Mouse (Mus musculus): ENCODE data around the gene Zfp788. TPM values are rescaled to one million over a fixed set of nuclear protein-coding genes. Genes with fewer than 3 reads are reported as not detected.
A peak's percentile ranks its signal among the peaks of the same experiment; 100 is the strongest.
"Not testable (repeated sequence)": the region's sequence is repeated elsewhere in the genome, so short reads cannot be mapped to it uniquely, and the experiment has no call there.

Zfp788 gene
- 12.2 and 12.6 TPM in 2 replicates for polyA plus RNA-seq (2014; fragmentation: Nextera tagmentation; extraction: Ambion mirVana)

- peaks cover 20% of the 10 kb centered on the region; the same call in 1 of the 2 replicates for H3K36me3 ChIP-seq (ENCODE audit: insufficient read depth)
- peak within 1 kb of the TSS; percentile 60 for H3K4me3 ChIP-seq (ENCODE audit: low read depth, low read length)
- no peaks in the 10 kb centered on the region for H3K4me1 ChIP-seq (ENCODE audit: insufficient read depth)
- peak; percentile 73 for TF ChIP-seq CTCF (IDR thresholded peaks at IDR 0.05; ENCODE audit: low read depth)
- no peaks in the 10 kb centered on the region for H3K27me3 ChIP-seq (ENCODE audit: insufficient read depth, low read length)
- H3K9ac ChIP-seq, result peak within 1 kb of the TSS; percentile 58
- DNase-seq, result peak; percentile 96
- H3K27ac ChIP-seq (ENCODE audit: low read depth), result peak within 1 kb of the TSS; percentile 92
- H3K9me3 ChIP-seq (ENCODE audit: low read depth, low read length), result no peaks in the 10 kb centered on the region
- peak within 1 kb of the TSS; percentile 93 for H3K4me2 ChIP-seq
- 2% methylated on average over 27 of the region's 27 CpGs for WGBS
- peak; percentile 99 for ATAC-seq (ENCODE audit: insufficient read depth)
Measured at GRCm38 (mm10) chr7:41632409-41633220, at the start of gene Zfp788. Gene Zfp788, plus strand, starts transcription at chr7:41633203.

GRCm38 (mm10) chr7:41587831-41588230 is 45.2 kb upstream of the Zfp788 start:
- H3K27ac ChIP-seq (ENCODE audit: low read depth); H3K4me1 ChIP-seq (ENCODE audit: insufficient read depth); ATAC-seq (ENCODE audit: insufficient read depth); H3K36me3 ChIP-seq (ENCODE audit: insufficient read depth); H3K4me2 ChIP-seq; H3K27me3 ChIP-seq (ENCODE audit: insufficient read depth, low read length); H3K4me3 ChIP-seq (ENCODE audit: low read depth, low read length); H3K9ac ChIP-seq; DNase-seq; H3K9me3 ChIP-seq (ENCODE audit: low read depth, low read length): not testable (repeated sequence)

GRCm38 (mm10) chr7:41598615-41599014 is 34.4 kb upstream of the Zfp788 start:
- no peak for TF ChIP-seq CTCF (IDR thresholded peaks at IDR 0.05; ENCODE audit: low read depth)
- Histone ChIP-seq H3K27me3 (ENCODE audit: insufficient read depth, low read length) (no peaks in the 10 kb centered on the region), H3K36me3 (ENCODE audit: insufficient read depth) (no peaks in the 10 kb centered on the region), H3K4me2 (peak overlapping the region; percentile 77), H3K9ac (peak overlapping the region; percentile 37; the same call in 1 of the 2 replicates), H3K4me3 (ENCODE audit: low read depth, low read length) (peak overlapping the region; percentile 62), H3K27ac (ENCODE audit: low read depth) (no peak overlapping the region), H3K4me1 (ENCODE audit: insufficient read depth) (no peaks in the 10 kb centered on the region), H3K9me3 (ENCODE audit: low read depth, low read length) (no peaks in the 10 kb centered on the region)
- ATAC-seq (ENCODE audit: insufficient read depth) (peak; percentile 12; the same call in 1 of the 2 replicates), DNase-seq (no peak)
- WGBS, result 38% methylated on average over 5 of the region's 5 CpGs

GRCm38 (mm10) chr7:41599034-41599813 is 33.8 kb upstream of the Zfp788 start, which contains the start of gene 2610021A01Rik:
Gene 2610021A01Rik, plus strand, starts transcription at chr7:41599230.
- H3K9ac ChIP-seq, result peak within 1 kb of the TSS; percentile 74
- H3K27me3 ChIP-seq (ENCODE audit: insufficient read depth, low read length), result no peaks in the 10 kb centered on the region
- peak within 1 kb of the TSS; percentile 63 for H3K27ac ChIP-seq (ENCODE audit: low read depth)
- WGBS, result under 1% methylated on average over 41 of the region's 41 CpGs
- H3K9me3 ChIP-seq (ENCODE audit: low read depth, low read length), result no peaks in the 10 kb centered on the region
- H3K4me1 ChIP-seq (ENCODE audit: insufficient read depth), result no peaks in the 10 kb centered on the region
- no peak for TF ChIP-seq CTCF (IDR thresholded peaks at IDR 0.05; ENCODE audit: low read depth)
- H3K4me3 ChIP-seq (ENCODE audit: low read depth, low read length), result peak within 1 kb of the TSS; percentile 62
- ATAC-seq (ENCODE audit: insufficient read depth), result peak; percentile 99
- no peaks in the 10 kb centered on the region for H3K36me3 ChIP-seq (ENCODE audit: insufficient read depth)
- peak within 1 kb of the TSS; percentile 77 for H3K4me2 ChIP-seq
- peak; percentile 97 for DNase-seq

- H3K4me2 ChIP-seq, result peak overlapping the region; percentile 77
- H3K4me3 ChIP-seq (ENCODE audit: low read depth, low read length), result peak overlapping the region; percentile 62
- no peaks in the 10 kb centered on the region for H3K9me3 ChIP-seq (ENCODE audit: low read depth, low read length)
- TF ChIP-seq CTCF (IDR thresholded peaks at IDR 0.05; ENCODE audit: low read depth), result peak; percentile 25; the same call in 1 of the 2 replicates
- no peaks in the 10 kb centered on the region for H3K27me3 ChIP-seq (ENCODE audit: insufficient read depth, low read length)
- DNase-seq (peak; percentile 39), ATAC-seq (ENCODE audit: insufficient read depth) (0 out of 2 replicates have a peak, but pooled peaks have one; percentile 38)
- 0 out of 2 replicates have a peak overlapping the region, but pooled peaks have one; percentile 63 for H3K27ac ChIP-seq (ENCODE audit: low read depth)
- H3K9ac ChIP-seq, result peak overlapping the region; percentile 74
- no peaks in the 10 kb centered on the region for H3K4me1 ChIP-seq (ENCODE audit: insufficient read depth)
- 9% methylated on average over 3 of the region's 3 CpGs for WGBS
- H3K36me3 ChIP-seq (ENCODE audit: insufficient read depth), result no peaks in the 10 kb centered on the region
Measured at GRCm38 (mm10) chr7:41599932-41600548, 33.0 kb upstream of the Zfp788 start.

- ATAC-seq (ENCODE audit: insufficient read depth) (no peak), DNase-seq (no peak)
- no peak overlapping the region for H3K27ac ChIP-seq (ENCODE audit: low read depth)
- no peak overlapping the region for H3K9ac ChIP-seq
- H3K9me3 ChIP-seq (ENCODE audit: low read depth, low read length), result no peaks in the 10 kb centered on the region
- no peak for TF ChIP-seq CTCF (IDR thresholded peaks at IDR 0.05; ENCODE audit: low read depth)
- H3K27me3 ChIP-seq (ENCODE audit: insufficient read depth, low read length), result no peaks in the 10 kb centered on the region
- H3K4me3 ChIP-seq (ENCODE audit: low read depth, low read length), result no peak overlapping the region
- no peak overlapping the region for H3K4me2 ChIP-seq
- H3K4me1 ChIP-seq (ENCODE audit: insufficient read depth), result no peaks in the 10 kb centered on the region
- H3K36me3 ChIP-seq (ENCODE audit: insufficient read depth), result peaks cover 39% of the 10 kb centered on the region
- WGBS, result 81% methylated on average over 3 of the region's 3 CpGs
Measured at GRCm38 (mm10) chr7:41611654-41612053, 21.3 kb upstream of the Zfp788 start.

- not testable (repeated sequence) for H3K4me2 ChIP-seq; DNase-seq; H3K27ac ChIP-seq (ENCODE audit: low read depth); H3K9ac ChIP-seq; ATAC-seq (ENCODE audit: insufficient read depth); H3K4me1 ChIP-seq (ENCODE audit: insufficient read depth); H3K4me3 ChIP-seq (ENCODE audit: low read depth, low read length); H3K9me3 ChIP-seq (ENCODE audit: low read depth, low read length); H3K27me3 ChIP-seq (ENCODE audit: insufficient read depth, low read length)
- peaks cover 40% of the 10 kb centered on the region for H3K36me3 ChIP-seq (ENCODE audit: insufficient read depth)
- WGBS, result 93% methylated on average over 1 of the region's 1 CpGs
Measured at GRCm38 (mm10) chr7:41616241-41616640, 16.8 kb upstream of the Zfp788 start.

Data from lung, embryonic 14.5 days (tissue).